29 mouse cellular contexts compared by ENCODE assay signal in the genomic region with DNA sequence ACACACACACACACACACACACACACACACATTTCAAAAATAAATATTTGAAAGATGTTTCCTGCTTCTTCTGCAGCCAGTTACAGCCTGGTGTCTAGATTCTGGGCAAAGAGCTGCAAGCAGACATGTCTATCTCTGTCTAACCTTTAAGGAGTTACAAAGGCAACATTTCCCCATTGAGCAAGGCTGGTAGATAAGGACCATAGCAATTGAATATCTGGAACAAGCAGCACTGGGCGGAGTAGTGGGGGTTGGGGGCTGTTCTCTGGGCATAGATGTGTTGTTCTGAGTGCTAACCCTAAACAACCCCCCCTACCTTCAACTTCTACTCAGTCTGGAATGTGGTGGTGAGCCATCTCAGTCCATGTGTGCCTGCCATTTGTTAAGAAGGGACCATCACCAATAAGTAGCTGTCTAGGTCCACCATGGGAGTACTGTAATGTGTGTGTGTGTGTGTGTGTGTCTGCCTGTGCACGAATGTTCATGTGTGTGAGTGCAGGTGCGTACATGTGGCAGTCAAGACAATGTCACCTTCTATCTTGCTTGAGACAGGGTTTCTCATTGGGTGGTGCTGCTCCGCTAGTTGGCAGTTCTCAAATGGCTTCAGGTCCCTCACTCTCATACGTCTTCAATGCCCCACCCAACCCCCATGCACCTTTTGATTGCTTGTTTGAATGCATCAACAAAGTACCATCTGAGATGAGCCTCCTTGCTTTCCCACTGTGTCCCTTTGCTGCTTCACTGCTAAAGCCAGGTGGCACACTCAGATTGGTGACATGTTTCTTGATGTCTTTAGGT.
A peak's percentile ranks its signal among the peaks of the same experiment; 100 is the strongest.
DNase-seq lines count a peak whose midpoint lies in the region; ATAC-seq and TF ChIP-seq lines count a peak whose summit lies in the region.
"Had no signal": no experiment of that assay in that cellular context is flagged by ENCODE, and none has a peak within 500 bp of the region (broad histone marks: within the 10 kb centered on the region; RNA-seq: fewer than 3 reads in every experiment).

No protein-coding gene starts in this region.

- no peak overlapping the region for H3K9ac ChIP-seq in liver, embryonic 11.5 days (ENCODE audit: low read depth, low read length)
- no peak overlapping the region for H3K9ac ChIP-seq in liver, embryonic 16.5 days (ENCODE audit: low read depth, low read length)
- H3K9ac ChIP-seq in forebrain, embryonic 12.5 days: no peak overlapping the region
- H3K9ac ChIP-seq: hindbrain, embryonic 14.5 days; kidney, embryonic 15.5 days; limb, embryonic 12.5 days; midbrain, embryonic 15.5 days; neural tube, embryonic 12.5 days had no signal

- H3K27me3 ChIP-seq in liver, embryonic 11.5 days (replicated peaks; ENCODE audit: control insufficient read depth, insufficient read depth, low read length): no peaks in the 10 kb centered on the region
- H3K27me3 ChIP-seq in liver, embryonic 16.5 days (ENCODE audit: control insufficient read depth, insufficient read depth, low read depth, low read length): no peaks in the 10 kb centered on the region
- no peaks in the 10 kb centered on the region for H3K27me3 ChIP-seq in forebrain, embryonic 12.5 days
- H3K27me3 ChIP-seq: kidney, embryonic 15.5 days; limb, embryonic 12.5 days; midbrain, embryonic 15.5 days; neural tube, embryonic 12.5 days had no signal

- H3K4me3 ChIP-seq in liver, embryonic 11.5 days (ENCODE audit: low read depth, low read length): no peak overlapping the region
- no peak overlapping the region for H3K4me3 ChIP-seq in liver, embryonic 16.5 days (ENCODE audit: low read depth, low read length)
- H3K4me3 ChIP-seq in forebrain, embryonic 12.5 days (replicated peaks): no peak overlapping the region
- no peak overlapping the region for H3K4me3 ChIP-seq in left cerebral cortex, adult 2 months
- H3K4me3 ChIP-seq: kidney, embryonic 15.5 days; limb, embryonic 12.5 days; midbrain, embryonic 10.5 days; midbrain, embryonic 15.5 days; neural tube, embryonic 12.5 days had no signal

- peak; percentile 6 for DNase-seq in c-Kit-positive CD71-positive TER-119-positive erythroid progenitor cells, embryonic 14.5 days (ENCODE audit: low spot score)
- DNase-seq in liver, embryonic 11.5 days (ENCODE audit: low spot score): no peak
- DNase-seq in urinary bladder, adult 18-20 months (ENCODE audit: low spot score in 2 of 2): no peak
- DNase-seq in left cerebral cortex, adult 2 months (ENCODE audit: extremely low spot score in 1 of 2, low spot score in 2 of 2): no peak
- DNase-seq: adrenal gland, adult 8-10 months; cerebellum, adult 11-12 months; cerebellum, adult 9-11 months; gastrocnemius, postnatal 25 days; heart, adult 11 months; heart, postnatal 36 days; kidney, adult 11 months; kidney, postnatal 25 days; lung, adult 18-20 months; lung, postnatal 10 days; right cerebral cortex, postnatal 4 days; thymus, adult 2 months; thymus, postnatal 36 days had no signal

- intact Hi-C loops in left cerebral cortex, adult 2 months (cut with DNase I): no loop called here

- H3K9me3 ChIP-seq in liver, embryonic 11.5 days (ENCODE audit: control insufficient read depth, low read length): no peaks in the 10 kb centered on the region
- H3K9me3 ChIP-seq in liver, embryonic 16.5 days (replicated peaks; ENCODE audit: control insufficient read depth, low read length): no peaks in the 10 kb centered on the region
- H3K9me3 ChIP-seq in forebrain, embryonic 12.5 days: no peaks in the 10 kb centered on the region
- H3K9me3 ChIP-seq: kidney, embryonic 15.5 days; limb, embryonic 12.5 days; midbrain, embryonic 10.5 days; midbrain, embryonic 15.5 days; neural tube, embryonic 12.5 days had no signal

- no peak overlapping the region for H3K27ac ChIP-seq in liver, embryonic 11.5 days (ENCODE audit: low read depth, low read length)
- no peak overlapping the region; the same call in 1 of the 2 replicates for H3K27ac ChIP-seq in liver, embryonic 16.5 days (ENCODE audit: low read length)
- no peak overlapping the region for H3K27ac ChIP-seq in forebrain, embryonic 12.5 days
- no peak overlapping the region for H3K27ac ChIP-seq in left cerebral cortex, adult 2 months
- H3K27ac ChIP-seq: hindbrain, embryonic 14.5 days; kidney, embryonic 15.5 days; limb, embryonic 12.5 days; macrophage; midbrain, embryonic 10.5 days; midbrain, embryonic 15.5 days; neural tube, embryonic 12.5 days had no signal

- no peak for TF ChIP-seq CTCF in left cerebral cortex, adult 2 months (IDR thresholded peaks at IDR 0.05)

- no peaks in the 10 kb centered on the region; the same call in 1 of the 2 replicates for H3K36me3 ChIP-seq in liver, embryonic 11.5 days (ENCODE audit: control insufficient read depth, insufficient read depth, low read length)
- H3K36me3 ChIP-seq in liver, embryonic 16.5 days (ENCODE audit: control insufficient read depth, insufficient read depth): no peaks in the 10 kb centered on the region
- no peaks in the 10 kb centered on the region for H3K36me3 ChIP-seq in forebrain, embryonic 12.5 days (replicated peaks)
- H3K36me3 ChIP-seq: kidney, embryonic 15.5 days; limb, embryonic 12.5 days; midbrain, embryonic 10.5 days; midbrain, embryonic 15.5 days; neural tube, embryonic 12.5 days had no signal

- 68% methylated on average over 5 of the region's 5 CpGs for WGBS in liver, embryonic 11.5 days
- 46% methylated on average over 5 of the region's 5 CpGs for WGBS in liver, embryonic 16.5 days (ENCODE audit: insufficient replicate concordance)
- WGBS in forebrain, embryonic 12.5 days: 90% methylated on average over 5 of the region's 5 CpGs

- peaks cover 9% of the 10 kb centered on the region for H3K4me1 ChIP-seq in liver, embryonic 11.5 days (replicated peaks; ENCODE audit: control insufficient read depth, insufficient read depth, low read length)
- peaks cover 2% of the 10 kb centered on the region; the same call in 1 of the 2 replicates for H3K4me1 ChIP-seq in liver, embryonic 16.5 days (ENCODE audit: control insufficient read depth, low read depth, low read length)
- no peaks in the 10 kb centered on the region for H3K4me1 ChIP-seq in forebrain, embryonic 12.5 days
- H3K4me1 ChIP-seq: kidney, embryonic 15.5 days; limb, embryonic 12.5 days; midbrain, embryonic 10.5 days; midbrain, embryonic 15.5 days; neural tube, embryonic 12.5 days had no signal

- 0 out of 2 replicates have a peak overlapping the region, but pooled peaks have one; percentile 4 for H3K4me2 ChIP-seq in liver, embryonic 11.5 days
- no peak overlapping the region for H3K4me2 ChIP-seq in liver, embryonic 16.5 days (ENCODE audit: low read depth, low read length)
- no peak overlapping the region for H3K4me2 ChIP-seq in forebrain, embryonic 12.5 days
- H3K4me2 ChIP-seq: heart, embryonic 11.5 days; hindbrain, embryonic 14.5 days; kidney, embryonic 15.5 days; limb, embryonic 12.5 days; midbrain, embryonic 15.5 days; neural tube, embryonic 12.5 days had no signal

- ATAC-seq in liver, embryonic 11.5 days (replicated peaks; ENCODE audit: low FRiP score): peak; percentile 93
- peak; percentile 85 for ATAC-seq in liver, embryonic 16.5 days (ENCODE audit: low read depth)
- ATAC-seq in forebrain, embryonic 12.5 days (ENCODE audit: low FRiP score): no peak
- no peak for ATAC-seq in inflammation-experienced regulatory T-cells, adult 6 months
- ATAC-seq: forebrain, embryonic 14.5 days; midbrain, embryonic 15.5 days had no signal

Comparison
In these comparisons a context has a peak if more than half of its experiments do, and no peak if none do; other contexts are left out.
1. ATAC-seq: peak in liver, embryonic 11.5 days (single experiment) and liver, embryonic 16.5 days (single experiment); none in forebrain, embryonic 12.5 days (single experiment) and inflammation-experienced regulatory T-cells, adult 6 months (single experiment).